Mouse (Mus musculus) adrenal gland, adult 8-10 months (tissue): ENCODE measurements around the gene Scand1. TPM values are rescaled to one million over a fixed set of nuclear protein-coding genes. Genes with fewer than 3 reads are reported as not detected.

Source experiments
- DNase-seq: peaks from one replicate; pipeline ENCODE4 v3.0.0; 2022
- total RNA-seq, 4 experiments: library from RNA; stranded (reverse); gene quantifications; 2 replicates each; pipeline ENCODE4 v1.2.4; 2022

Scand1 gene
- total RNA-seq, result 100 to 1,000 TPM in 3 of 4 experiments, 10 to 100 TPM in 1; 98.3 to 137 (median 105) TPM

DNA sequence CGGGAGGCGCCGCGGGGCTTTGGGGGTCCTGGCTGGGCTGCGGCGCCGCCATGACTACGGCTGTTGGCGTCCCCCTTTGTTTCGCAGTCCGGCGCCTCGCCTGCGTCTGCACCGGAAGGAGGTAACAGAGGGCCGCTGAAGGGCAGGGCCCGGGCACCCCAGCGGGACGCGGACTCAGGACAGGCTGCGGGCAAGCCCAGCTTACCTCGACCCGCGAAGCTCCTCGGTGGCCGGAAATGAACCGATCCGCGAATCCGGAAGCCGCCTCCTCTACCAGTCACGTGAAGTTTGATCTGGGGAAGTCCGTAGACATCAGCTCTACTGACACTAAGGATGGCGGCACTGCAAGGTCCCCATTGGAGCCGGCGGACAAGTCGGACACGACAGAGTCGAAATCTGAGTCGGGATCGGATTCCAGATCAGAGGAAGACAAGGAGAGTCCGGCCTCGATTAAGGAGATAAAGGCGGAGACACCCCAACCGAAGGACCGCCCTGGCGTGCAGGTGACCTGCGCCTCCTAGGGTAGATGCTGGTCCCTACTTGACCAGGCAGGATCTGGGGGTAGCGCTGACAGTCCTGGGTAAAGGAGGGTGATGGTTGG, at the start of gene Scand1, which contains the start of gene Cnbd2:
TSS of gene Scand1 (minus strand) at position 408 of the 601 bp plus-strand sequence.
TSS of gene Cnbd2 (plus strand) at position 3 of the 601 bp plus-strand sequence.
- DNase-seq, result peak; percentile 81

DNA sequence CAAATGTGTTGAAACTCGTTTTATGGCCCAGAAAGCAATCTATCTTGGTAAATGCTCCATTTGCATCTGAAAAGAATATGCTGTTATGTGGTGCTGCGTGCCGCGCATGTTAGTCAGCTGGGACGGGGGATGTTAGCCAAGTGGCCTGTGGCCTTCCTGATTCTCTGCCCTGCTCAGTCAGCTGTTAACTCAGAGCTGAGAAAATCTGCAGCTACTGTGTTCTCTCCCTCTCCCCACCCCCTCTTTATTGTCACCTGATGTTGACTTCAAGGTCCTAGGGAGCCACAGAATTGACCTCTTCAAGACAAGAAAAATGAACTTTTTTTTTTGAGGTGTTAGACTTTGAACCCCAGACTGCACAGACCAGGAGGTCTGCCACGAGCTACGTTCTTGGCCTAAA, 43.5 kb upstream of the Scand1 start:
- no peak for DNase-seq

DNA sequence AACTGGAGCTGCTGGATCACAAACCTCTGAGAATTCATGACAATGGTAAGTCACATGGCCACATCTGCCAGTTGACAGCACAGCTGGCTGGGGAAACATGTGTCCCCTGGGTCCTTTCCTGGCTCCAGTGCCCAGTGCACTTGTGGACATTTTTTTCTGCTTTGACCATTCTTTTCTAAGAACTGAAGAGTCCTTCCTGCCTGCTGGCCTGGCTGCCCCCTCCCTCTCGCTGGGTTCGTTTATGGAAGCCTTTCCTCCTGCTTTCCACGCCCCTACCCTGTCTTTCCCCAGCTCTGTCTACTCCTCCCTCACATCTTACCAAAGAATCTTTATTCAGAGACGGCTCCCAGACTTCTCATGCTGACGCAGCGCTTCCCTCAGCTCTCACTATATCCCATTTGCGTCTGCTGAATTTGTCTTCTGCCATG, 40.8 kb upstream of the Scand1 start:
- DNase-seq, result no peak

DNA sequence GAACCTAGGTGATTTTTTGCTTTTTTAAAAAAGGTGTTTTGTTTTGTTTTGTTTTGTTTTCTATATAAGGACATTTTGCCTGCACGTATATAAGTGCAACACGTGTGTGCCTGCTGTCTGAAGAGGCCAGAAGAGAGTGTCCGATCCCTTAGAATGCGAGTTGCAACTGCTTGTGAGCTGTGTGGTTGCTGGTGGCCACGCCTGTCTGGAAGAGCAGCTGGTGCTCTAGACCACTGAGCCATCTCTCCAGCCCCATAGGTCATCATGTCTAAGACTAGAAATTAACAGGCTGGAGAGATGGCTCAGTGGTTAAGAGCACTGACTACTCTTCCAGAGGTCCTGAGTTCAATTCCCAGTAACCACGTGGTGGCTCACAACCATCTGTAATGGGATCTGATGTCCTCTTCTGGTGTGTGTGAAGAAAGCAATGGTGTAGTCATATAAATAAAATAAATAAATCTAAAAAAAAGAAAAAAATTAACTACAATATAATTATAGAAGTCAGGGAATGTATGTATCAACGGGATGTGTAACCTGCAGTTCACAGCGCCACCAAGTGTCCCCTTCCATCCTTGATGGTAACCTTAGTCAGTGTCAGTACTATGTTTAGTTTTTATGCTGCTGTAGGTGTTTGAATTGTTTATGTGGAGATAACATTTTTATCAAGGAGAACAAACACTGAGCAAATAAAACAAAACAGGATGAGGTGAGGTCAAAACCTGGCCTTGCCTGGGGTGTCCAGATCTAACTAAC, 40.1 kb upstream of the Scand1 start:
- DNase-seq, result no peak

DNA sequence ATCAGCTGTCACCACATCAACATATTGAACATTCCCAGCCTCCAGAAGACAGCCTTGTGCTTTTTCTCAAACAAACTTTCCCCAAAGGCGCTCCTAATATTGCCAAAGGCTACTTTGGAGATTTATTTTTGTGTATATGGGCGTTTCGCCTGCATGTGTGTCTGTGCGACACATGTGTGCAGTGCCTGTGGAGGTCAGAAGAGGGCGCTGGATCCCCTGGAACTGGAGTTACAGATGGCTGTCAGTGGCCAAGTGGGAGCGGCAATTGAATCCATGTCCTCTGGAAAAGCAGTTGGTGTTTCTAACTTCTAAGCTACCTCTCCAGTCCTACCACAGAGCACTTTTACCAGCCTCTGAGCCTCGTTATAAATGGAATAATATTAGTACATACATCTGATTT, 38.7 kb upstream of the Scand1 start:
- no peak for DNase-seq

DNA sequence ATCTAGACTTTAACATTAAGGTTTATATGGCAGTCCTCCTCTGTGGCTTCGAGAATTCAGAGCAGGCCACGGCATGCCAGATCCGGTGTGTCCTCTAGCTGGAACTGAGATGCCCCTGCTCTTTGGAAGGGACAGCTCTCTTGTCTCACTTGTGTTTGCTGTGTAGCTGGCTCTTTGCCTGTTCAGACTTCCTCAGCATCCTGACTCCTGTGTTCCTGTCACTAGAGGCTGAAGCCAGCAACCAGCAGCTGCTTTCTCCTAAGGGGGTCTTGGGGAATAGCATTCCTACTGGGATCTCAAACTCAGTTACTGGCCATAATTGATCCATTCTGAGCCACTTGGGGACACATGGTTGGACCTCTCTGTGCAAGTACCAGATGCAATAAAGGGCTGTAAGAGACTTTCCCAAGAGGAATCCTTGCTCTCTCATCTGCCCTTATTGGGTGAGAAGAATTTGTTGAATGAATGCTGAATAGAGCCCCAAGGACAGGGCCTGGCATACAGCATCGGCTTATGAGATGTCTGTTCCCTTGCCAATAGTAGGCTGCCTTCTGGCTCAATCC, 36.9 kb upstream of the Scand1 start:
- DNase-seq, result no peak

DNA sequence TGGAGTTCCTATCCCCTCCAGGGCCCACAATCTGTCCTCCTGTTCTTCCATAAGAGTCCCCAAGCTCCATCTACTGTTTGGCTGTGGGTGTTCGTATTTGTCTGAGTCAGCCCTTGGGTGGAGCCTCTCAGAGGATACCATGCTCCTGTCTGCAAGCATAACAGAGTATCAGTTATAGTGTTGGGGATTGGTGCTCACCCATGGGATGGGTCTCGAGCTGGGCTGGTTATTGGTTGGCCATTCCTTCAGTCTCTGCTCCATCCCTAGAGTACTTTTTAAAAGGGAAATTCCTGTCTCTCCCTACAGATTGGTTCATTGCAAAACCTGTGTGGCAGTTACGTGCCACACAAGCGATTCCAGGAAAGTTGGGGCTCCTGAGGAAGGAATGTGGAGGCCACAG, 36.3 kb upstream of the Scand1 start:
- DNase-seq, result no peak

DNA sequence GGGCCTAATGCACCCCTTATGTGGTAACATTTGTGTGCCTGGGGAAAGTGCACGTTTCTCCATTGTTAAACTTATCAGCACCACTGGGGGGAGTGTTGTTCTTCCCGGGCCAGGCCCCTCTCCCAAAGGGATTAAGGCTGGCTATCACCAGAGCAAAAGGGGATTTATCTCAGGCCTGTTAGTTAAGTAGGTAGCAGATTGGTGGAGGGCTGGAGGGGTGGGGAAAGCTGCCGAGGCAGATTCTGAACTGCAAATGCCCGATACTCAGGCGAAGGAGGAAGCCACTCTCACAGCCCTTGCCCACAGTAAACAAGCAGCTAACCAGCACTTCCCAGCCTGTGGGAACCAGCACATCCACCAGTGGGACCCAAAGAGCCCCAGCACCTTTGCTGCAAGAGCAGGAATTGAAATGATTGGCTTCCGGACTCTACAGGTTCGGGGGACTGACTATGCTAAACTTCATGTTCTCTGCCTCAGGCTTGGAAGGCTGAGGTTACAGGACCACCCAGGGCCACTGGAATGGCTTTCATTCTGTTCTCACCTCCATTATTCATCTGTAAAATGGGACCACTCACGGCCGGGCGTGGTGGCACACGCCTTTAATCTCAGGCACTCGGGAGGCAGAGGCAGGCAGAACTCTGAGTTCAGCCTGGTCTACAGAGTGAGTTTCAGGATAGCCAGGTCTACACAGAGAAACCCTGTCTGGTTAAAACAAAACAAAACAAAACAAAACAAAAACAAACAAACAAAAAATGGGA, 32.5 kb upstream of the Scand1 start:
- DNase-seq, result no peak

DNA sequence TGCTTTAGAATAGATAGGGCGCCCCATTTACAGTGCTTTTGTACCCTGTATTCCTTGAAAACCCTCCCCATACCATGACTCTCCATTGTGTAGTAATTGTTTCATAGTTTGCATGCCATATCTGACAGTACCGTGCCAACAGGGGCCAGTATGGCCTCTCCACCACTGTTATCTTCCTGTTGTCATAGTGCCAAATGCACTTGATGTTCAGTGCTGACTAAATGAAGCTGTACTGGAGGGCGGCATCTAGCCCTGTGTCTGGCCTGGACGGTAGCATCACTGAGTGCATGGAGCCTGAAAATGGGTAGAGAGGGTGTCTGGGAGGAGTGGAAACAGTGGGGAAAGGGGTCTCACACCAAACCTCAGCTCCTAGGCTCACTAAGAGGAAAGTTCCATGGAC, 27.6 kb upstream of the Scand1 start:
- DNase-seq, result no peak

DNA sequence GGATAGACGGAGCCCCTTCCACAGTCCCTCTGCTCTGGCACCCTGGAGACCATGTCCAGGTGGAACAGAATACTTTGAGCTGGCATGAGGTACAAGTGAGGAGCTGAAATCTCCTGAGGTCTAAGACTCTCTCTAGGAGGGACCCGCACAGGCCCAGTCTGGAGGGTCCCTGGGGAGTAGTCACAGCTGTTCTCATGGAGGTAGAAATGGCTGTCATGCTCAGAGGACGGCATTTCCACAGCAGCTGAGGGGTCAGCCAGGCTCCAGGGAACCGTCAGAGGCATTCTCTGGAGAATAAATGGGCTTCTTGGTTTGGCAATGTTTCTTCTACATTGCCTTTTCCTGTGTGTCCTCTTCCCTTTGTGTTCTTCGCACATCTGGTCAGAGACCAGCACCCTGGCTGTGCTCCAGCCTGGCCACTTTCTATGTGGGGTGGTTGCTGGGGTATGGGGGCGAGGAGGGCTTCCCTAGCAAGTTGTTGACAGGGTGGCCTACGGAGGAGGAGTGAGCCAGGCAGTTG, 19.0 kb upstream of the Scand1 start:
- no peak for DNase-seq

DNA sequence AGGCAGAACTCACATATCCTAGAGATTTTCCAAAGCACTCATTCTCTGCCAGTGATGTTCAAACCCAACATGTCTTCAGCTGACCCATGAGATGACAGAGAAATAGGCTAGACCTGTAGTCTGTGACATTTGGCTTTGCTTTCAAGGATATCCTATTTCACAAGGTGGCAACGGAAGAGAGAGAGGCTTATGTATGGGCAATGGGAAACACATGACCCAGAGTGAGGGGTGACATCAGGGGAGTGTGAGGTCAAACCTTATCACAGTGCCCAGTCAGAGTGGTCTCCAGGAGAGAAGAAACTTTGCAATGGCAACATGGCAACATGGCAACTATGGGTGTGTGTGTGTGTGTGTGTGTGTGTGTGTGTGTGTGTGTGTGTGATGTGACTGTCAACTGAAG, 18.2 kb upstream of the Scand1 start:
- DNase-seq, result no peak

DNA sequence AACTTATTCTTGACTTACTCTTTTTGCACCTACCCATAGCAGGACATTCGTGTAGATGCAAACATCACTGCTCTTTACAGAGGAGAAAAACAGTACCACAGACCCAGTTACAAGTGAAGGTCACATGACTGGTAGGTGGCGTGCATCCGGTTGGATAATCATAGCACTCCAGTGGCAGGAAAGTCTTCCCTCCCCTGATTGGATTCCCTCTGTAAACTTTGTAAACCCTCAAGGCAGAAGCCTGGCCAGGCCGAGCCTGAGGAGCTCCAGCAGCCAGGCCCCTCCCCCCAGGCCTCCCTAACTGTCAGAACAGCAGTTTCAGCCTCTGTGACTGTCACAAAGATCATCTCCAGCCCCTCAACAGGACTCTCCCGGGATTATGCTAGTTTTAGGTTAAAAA, 12.2 kb upstream of the Scand1 start:
- no peak for DNase-seq

DNA sequence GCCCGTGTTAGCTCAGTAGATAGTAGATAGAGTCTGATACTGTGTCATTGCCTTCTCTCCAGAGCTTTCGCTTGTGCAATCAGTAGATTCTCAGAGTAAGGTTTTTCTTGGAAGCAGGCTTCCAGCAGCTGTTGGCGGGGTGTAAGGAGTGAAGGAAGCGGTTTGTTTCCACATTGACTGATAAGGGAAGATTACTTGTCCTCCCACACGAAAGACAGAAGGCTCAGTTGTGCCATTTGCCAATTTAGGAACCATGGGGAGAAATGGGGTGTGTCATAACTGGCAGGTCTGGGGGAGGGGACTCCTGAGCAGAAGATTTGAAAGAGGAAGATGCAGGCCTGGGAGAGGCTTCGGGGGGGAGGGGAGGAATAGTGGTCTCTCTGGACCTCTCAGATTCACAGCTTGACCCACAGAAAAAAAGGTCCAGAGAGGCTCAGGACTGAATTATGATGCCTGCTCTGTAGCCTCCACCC, 11.6 kb upstream of the Scand1 start:
- DNase-seq, result no peak

DNA sequence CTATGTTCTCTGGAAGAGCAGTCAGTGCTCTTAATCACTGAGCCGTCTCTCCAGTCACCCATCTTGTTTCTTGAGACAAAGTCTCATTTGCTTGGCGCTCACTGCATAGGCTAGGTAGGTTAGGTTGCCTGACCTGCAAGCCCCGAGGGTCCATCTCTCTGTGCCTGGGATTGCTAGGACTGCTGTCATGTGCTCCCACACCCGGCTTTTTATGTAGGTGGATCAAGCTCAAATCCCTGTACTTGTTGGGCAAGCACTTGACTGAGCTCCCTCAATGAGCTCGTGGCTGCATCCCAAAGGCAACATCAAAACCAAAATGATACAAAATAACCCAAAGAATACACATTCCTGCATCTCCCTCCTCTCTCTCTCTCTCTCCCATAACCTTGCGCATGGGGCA, 9.0 kb upstream of the Scand1 start:
- no peak for DNase-seq

DNA sequence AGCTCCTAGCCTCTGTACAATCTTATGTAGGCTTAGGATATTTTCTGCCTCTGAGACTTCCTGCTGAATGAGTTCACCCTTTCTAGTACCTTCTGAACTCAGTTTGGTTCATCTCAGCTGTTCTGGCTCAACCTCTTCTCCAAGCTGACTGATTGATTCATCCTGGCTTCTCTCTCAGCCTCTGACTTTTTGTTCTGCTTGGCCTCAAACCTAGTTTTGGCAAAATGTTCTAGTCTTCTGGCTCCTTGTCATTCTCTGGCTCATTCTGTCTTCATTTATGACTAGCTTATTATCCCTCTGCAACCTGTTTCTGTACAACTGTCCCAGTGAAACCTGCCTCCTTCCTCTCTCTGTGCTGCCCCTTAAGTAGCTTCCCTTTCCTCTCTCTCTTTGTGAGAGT, 6.0 kb upstream of the Scand1 start:
- DNase-seq, result no peak

DNA sequence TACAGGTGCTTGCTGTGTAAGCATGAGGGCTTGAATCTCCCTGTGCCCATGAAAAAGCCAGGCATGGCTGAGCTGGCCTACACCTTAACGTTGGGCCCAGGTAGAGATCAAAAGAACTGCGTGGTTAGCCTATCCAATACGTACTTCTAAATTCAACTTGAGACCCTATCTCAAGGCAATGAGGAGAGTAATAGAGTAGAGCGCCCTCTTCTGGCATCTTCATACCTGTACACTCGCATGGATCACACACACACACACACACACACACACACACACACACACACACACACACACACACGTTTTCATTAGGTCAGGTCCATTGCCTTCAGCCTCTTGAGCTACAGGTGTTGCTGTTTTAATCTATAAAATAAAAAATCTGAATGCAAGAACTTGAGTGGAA, 2.3 kb upstream of the Scand1 start:
- DNase-seq, result no peak

DNA sequence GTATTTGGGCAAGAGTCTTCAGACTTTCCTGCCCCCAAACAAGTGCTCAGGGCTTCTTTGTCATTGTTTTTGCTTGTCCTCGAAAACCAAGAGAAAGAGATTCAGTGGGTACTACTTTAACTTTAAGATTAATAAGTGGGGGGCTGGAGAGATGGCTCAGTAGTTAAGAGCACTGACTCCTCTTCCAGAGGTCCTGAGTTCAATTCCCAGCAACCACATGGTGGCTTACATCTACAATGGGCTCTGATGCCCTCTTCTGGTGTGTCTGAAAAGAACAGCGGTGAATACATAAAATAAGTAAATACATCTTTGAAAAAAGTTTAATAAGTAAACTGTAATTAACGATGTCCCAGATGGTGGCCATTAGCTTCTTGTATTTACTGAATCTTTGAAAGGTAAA, 649 bp upstream of the Scand1 start:
- no peak for DNase-seq

DNA sequence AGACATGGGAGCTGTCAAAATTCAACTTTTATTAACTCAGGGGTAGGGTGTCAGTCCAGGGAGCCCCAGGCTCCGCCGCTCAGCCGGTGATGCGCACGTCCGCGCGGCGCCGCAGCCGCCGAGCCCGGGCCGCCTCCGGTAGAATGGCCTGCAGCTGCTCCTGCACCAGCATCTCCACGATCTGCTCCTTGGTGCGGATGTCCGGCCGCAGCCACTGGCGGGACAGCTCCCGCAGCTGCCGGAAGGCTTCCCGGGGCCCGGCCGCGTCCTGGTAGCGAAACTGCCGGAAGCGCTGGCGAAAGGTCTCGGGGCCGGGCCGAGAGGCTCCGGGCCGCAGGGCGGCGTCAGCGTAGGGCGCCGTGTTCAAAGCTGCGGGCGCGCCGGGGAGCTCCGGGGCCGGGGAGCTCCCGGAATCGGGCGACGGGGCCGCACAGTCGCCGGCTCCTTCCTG, 638 bp downstream of the Scand1 start:
- peak; percentile 32 for DNase-seq

DNA sequence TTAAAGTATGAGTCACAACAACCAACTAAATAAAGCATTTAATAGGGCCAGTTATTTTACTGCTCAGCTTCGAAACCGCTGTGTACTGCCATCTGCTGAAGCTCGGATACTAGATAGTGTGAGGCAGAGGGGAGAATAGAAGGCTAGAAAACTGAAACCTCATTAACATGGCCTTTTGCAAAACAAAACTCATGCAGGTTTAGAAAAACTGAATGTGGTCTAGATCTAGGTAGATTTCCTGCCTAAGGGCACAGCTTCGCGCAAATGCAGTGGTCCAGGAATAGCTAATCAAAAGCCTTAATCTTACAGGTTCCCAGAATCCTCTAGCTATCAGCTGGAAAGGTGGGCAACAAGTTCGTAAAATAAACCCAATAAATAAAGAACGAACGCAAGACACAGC, 1.1 kb downstream of the Scand1 start:
- DNase-seq, result no peak

DNA sequence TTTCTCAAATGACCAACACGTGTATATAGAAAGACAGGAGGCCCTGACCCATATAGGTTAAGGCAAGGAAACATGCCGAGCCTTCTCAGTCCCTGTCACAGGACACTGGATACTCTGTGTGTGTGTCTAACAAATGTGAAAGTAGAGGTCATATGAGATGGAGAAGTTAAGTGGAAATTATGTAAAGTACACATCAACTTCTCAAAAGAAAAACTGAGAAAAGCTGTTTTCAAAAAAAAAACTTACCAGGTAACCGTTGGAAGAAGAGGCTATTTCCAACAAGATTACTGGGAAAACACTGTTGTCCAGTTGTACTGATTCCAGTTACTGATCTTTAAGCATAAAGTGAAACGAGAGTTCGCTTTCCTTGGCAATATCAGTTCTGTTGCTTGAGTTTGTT, 1.6 kb downstream of the Scand1 start:
- DNase-seq, result no peak

DNA sequence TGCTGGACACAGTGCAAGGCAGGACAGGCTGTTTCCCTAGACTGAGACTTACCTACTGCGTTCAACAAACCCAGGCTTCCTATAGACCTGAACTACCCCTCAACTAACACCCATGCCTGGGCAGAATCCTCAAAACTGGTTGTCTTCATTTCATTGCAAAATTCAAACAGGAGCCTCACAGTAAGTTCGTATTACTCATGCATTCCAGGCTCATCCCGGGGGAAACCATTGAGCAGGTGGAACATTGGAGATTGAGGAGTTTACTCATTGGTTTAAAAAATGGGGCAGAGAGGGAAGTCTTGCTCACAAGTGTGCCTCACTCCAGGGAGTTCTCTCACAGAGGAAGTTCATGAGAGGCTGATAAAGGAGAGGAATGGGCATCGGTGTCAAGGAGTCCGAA, 2.0 kb downstream of the Scand1 start:
- no peak for DNase-seq

DNA sequence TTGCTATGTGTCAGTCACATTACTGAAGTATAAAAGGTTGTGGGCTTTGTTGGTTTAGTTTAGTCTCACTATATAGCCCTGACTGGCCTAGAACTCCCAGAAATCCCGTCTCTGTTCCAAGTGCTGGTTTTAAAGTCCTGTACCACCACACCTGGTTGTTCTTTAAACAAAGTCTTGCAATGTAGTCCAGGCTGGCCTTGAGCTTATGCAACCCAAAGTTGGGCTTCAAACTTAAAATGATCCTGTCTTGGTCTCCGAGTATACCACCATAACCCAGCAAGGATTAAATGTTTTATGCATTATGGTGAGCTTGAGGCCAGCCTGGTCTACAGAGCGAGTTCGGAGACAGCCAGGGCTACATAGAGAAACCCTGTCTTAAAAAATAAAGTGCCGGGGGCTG, 2.6 kb downstream of the Scand1 start:
- DNase-seq, result no peak

DNA sequence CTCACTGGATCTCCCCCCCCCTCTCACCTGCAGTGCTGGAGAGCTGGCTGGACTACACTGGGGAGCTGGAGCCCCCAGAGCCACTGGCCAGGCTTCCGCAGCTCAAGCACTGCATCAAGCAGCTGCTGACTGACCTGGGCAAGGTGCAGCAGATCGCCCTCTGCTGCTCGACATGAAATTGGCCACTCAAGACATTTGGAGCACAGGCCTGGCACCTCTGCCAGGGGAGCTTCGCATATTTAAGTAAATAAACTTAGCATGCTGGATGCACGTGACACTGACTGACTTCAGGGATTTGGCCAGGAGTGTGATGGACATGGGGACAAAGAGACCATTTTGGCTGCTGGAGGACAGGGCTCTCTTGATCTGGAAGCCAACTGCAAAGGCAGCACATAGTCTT, 5.2 kb downstream of the Scand1 start:
- no peak for DNase-seq
